Mouse (Mus musculus) neural tube, embryonic 14.5 days (tissue): ENCODE measurements at regions not wholly inside any gene's neighbourhood (a gene's known extent, or its start where the extent isn't known, plus 50 kb on each side); places are given as distances from the start of the nearest gene placed in this dataset.
A peak's percentile ranks its signal among the peaks of the same experiment; 100 is the strongest.

Experiments
- ATAC-seq: fragments of 200-750 bp; cut with Nextera tagmentation; 2 replicates; pipeline ENCODE4 v1.8.0; 2017; ENCODE audit warnings: low read depth, mild to moderate bottlenecking, moderate TSS enrichment, moderate library complexity
- H3K27ac ChIP-seq: fragments of 300-500 bp; sonication (generic); 2 replicates; pipeline ENCODE4 v1.5.1; 2014; ENCODE audit warnings: low read depth, mild to moderate bottlenecking, control low read depth, low read length, moderate library complexity, mixed read lengths
- H3K27me3 ChIP-seq: fragments of 300-500 bp; sonication (generic); 2 replicates; pipeline ENCODE4 v1.6.1; 2014; ENCODE audit warnings: low read length; ENCODE audit not compliant: control insufficient read depth, insufficient read depth
- H3K36me3 ChIP-seq: fragments of 300-500 bp; sonication (generic); 2 replicates; pipeline ENCODE4 v1.6.1; 2014; ENCODE audit warnings: low read length, mixed read lengths; ENCODE audit not compliant: control insufficient read depth, insufficient read depth
- H3K4me1 ChIP-seq: fragments of 300-500 bp; sonication (generic); 2 replicates; pipeline ENCODE4 v1.6.1; 2014; ENCODE audit warnings: low read length; ENCODE audit not compliant: control insufficient read depth, insufficient read depth
- H3K4me2 ChIP-seq: fragments of 300-500 bp; sonication (generic); 2 replicates; pipeline ENCODE4 v1.6.1; 2014; ENCODE audit warnings: mild to moderate bottlenecking, low read depth, low read length, control low read depth
- H3K4me3 ChIP-seq: fragments of 300-500 bp; sonication (generic); 2 replicates; pipeline ENCODE4 v1.5.1; 2014; ENCODE audit warnings: low read depth, low read length, control low read depth, mixed read lengths
- H3K9ac ChIP-seq: fragments of 300-500 bp; sonication (generic); replicated peaks from 2 replicates; pipeline ENCODE4 v1.6.1; 2014; ENCODE audit warnings: low read depth, mild to moderate bottlenecking, control low read depth, low read length, mixed read lengths
- H3K9me3 ChIP-seq: fragments of 300-500 bp; sonication (generic); 2 replicates; pipeline ENCODE4 v1.6.1; 2016; ENCODE audit warnings: low read length; ENCODE audit not compliant: control insufficient read depth
- WGBS: fragments of 180-500 bp; shearing (Covaris S2); extraction: QIAGEN DNeasy Blood & Tissue Kit; methylation state at CpG from one replicate; pipeline ENCODE4 v1.1.7; 2014; 5-methylcytosine and 5-hydroxymethylcytosine counted together

GRCm38 (mm10) chr3:147254454-147254853 lies 402.3 kb downstream of the Ttll7 start:
- no peak overlapping the region for H3K27ac ChIP-seq
- 33% methylated on average over 5 of the region's 5 CpGs for WGBS

DNA sequence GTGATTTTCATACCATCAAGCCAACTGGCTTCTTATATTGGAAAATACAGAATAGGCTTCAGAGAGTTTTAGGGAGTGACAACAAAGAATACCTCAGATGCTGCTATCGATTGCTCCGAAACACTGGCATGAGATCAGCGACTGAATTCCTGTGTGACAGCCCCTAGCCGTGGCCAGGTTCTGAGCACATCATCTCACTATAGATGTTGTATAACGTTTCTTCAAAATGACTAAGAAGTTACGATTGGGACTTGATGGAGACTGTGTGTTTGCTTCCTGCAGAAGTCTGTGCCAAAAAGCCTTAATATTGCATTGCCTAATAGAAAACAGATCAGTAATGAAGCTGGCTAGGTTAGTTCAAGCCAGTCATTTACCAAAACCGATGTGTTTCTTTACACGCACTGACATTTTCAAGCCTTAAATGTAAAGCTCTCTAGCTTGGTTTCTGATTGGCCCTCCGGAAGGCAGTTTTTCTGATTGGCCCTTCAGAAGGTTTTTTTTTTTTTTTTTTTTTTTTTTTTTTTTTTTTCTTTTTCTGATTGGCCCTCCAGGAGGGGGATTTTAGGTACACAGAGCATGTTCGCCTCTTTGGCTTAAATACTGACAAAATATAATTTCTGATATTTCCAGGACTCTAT lies 408.9 kb downstream of the Ttll7 start:
- H3K9ac ChIP-seq, result no peak overlapping the region
- no peak overlapping the region for H3K4me3 ChIP-seq
- H3K36me3 ChIP-seq, result no peaks in the 10 kb centered on the region
- no peaks in the 10 kb centered on the region for H3K27me3 ChIP-seq
- no peaks in the 10 kb centered on the region for H3K9me3 ChIP-seq
- ATAC-seq, result no peak
- no peaks in the 10 kb centered on the region for H3K4me1 ChIP-seq
- 89% methylated on average over 10 of the region's 10 CpGs for WGBS
- H3K4me2 ChIP-seq, result no peak overlapping the region
- no peak overlapping the region for H3K27ac ChIP-seq

More at GRCm38 (mm10) chr3:147254454-147254853, 402.3 kb downstream of the Ttll7 start:
- 0 out of 2 replicates have a peak, but pooled peaks have one; percentile 23 for ATAC-seq
- Histone ChIP-seq H3K9me3 (no peaks in the 10 kb centered on the region), H3K27me3 (no peaks in the 10 kb centered on the region), H3K4me3 (no peak overlapping the region), H3K9ac (no peak overlapping the region), H3K4me1 (peaks cover 9% of the 10 kb centered on the region; the same call in 1 of the 2 replicates), H3K4me2 (no peak overlapping the region), H3K36me3 (no peaks in the 10 kb centered on the region)

GRCm38 (mm10) chr3:147266556-147266955 lies 414.4 kb downstream of the Ttll7 start:
- Histone ChIP-seq H3K4me2 (no peak overlapping the region), H3K4me3 (no peak overlapping the region), H3K9ac (no peak overlapping the region), H3K4me1 (no peaks in the 10 kb centered on the region), H3K27ac (no peak overlapping the region), H3K36me3 (no peaks in the 10 kb centered on the region), H3K27me3 (no peaks in the 10 kb centered on the region), H3K9me3 (no peaks in the 10 kb centered on the region)
- no peak for ATAC-seq
- WGBS, result 76% methylated on average over 5 of the region's 5 CpGs

GRCm38 (mm10) chr3:147273446-147273845 lies 421.3 kb downstream of the Ttll7 start:
- Histone ChIP-seq H3K9ac (no peak overlapping the region), H3K4me2 (no peak overlapping the region), H3K4me1 (no peaks in the 10 kb centered on the region), H3K27me3 (no peaks in the 10 kb centered on the region), H3K36me3 (no peaks in the 10 kb centered on the region), H3K9me3 (no peaks in the 10 kb centered on the region), H3K27ac (no peak overlapping the region), H3K4me3 (no peak overlapping the region)
- ATAC-seq, result no peak
- 80% methylated on average over 3 of the region's 3 CpGs for WGBS

- H3K4me1 ChIP-seq, result no peaks in the 10 kb centered on the region
- H3K9ac ChIP-seq, result no peak overlapping the region
- no peaks in the 10 kb centered on the region for H3K27me3 ChIP-seq
- H3K36me3 ChIP-seq, result no peaks in the 10 kb centered on the region
- no peak overlapping the region for H3K4me3 ChIP-seq
- no peak overlapping the region for H3K27ac ChIP-seq
- no peaks in the 10 kb centered on the region for H3K9me3 ChIP-seq
- no peak for ATAC-seq
- no peak overlapping the region for H3K4me2 ChIP-seq
Measured at GRCm38 (mm10) chr3:147278602-147279001, 426.4 kb downstream of the Ttll7 start.

DNA sequence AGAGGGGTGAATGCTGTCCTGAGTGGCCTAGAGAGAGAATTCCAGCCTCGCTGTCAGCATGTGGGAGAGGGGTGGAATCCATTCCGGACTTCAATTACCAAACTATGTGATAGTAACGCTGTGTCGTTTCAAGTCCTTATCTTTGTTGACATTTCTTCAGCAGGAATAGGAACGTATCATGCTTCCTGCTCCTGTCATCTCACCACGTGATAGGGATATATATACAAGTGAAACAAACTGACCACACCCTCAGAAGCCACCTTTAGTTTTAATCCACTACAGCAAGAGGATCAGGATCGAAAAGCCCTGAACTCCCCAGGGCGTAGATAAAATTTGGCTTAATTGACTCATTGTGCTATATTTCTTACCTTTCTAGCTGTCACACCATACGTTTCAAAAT lies 431.6 kb downstream of the Ttll7 start:
- WGBS, result 89% methylated on average over 9 of the region's 9 CpGs
- Histone ChIP-seq H3K36me3 (no peaks in the 10 kb centered on the region), H3K4me2 (no peak overlapping the region), H3K4me1 (no peaks in the 10 kb centered on the region), H3K27ac (no peak overlapping the region), H3K9me3 (no peaks in the 10 kb centered on the region), H3K9ac (no peak overlapping the region), H3K27me3 (no peaks in the 10 kb centered on the region), H3K4me3 (no peak overlapping the region)
- no peak for ATAC-seq

GRCm38 (mm10) chr3:147284357-147284756 lies 432.2 kb downstream of the Ttll7 start:
- Histone ChIP-seq H3K4me2 (no peak overlapping the region), H3K36me3 (no peaks in the 10 kb centered on the region), H3K4me1 (no peaks in the 10 kb centered on the region), H3K27me3 (no peaks in the 10 kb centered on the region), H3K9ac (no peak overlapping the region), H3K27ac (no peak overlapping the region), H3K9me3 (no peaks in the 10 kb centered on the region), H3K4me3 (no peak overlapping the region)
- ATAC-seq, result no peak
- WGBS, result 90% methylated on average over 4 of the region's 4 CpGs

- WGBS, result 67% methylated on average over 5 of the region's 5 CpGs
- Histone ChIP-seq H3K4me3 (no peak overlapping the region), H3K27me3 (no peaks in the 10 kb centered on the region), H3K9ac (no peak overlapping the region), H3K4me1 (no peaks in the 10 kb centered on the region), H3K4me2 (no peak overlapping the region), H3K27ac (no peak overlapping the region), H3K36me3 (no peaks in the 10 kb centered on the region), H3K9me3 (no peaks in the 10 kb centered on the region)
- ATAC-seq, result no peak
Measured at GRCm38 (mm10) chr3:147285496-147285895, 433.3 kb downstream of the Ttll7 start.

GRCm38 (mm10) chr3:147287503-147287902 lies 435.3 kb downstream of the Ttll7 start:
- Histone ChIP-seq H3K9ac (no peak overlapping the region), H3K9me3 (no peaks in the 10 kb centered on the region), H3K27ac (no peak overlapping the region), H3K4me3 (no peak overlapping the region), H3K4me2 (no peak overlapping the region), H3K27me3 (no peaks in the 10 kb centered on the region), H3K4me1 (peaks cover 3% of the 10 kb centered on the region; the same call in 1 of the 2 replicates), H3K36me3 (no peaks in the 10 kb centered on the region)
- WGBS, result 84% methylated on average over 8 of the region's 8 CpGs
- no peak for ATAC-seq
